Mouse (Mus musculus) WW6 (cell line): Measurements from ENCODE around the gene Fam131a.

Source experiments
- DNase-seq: peaks from one replicate; pipeline ENCODE4 v3.0.0-alpha.2; 2013; ENCODE audit warnings: low read depth, low spot score

Fam131a gene

DNA sequence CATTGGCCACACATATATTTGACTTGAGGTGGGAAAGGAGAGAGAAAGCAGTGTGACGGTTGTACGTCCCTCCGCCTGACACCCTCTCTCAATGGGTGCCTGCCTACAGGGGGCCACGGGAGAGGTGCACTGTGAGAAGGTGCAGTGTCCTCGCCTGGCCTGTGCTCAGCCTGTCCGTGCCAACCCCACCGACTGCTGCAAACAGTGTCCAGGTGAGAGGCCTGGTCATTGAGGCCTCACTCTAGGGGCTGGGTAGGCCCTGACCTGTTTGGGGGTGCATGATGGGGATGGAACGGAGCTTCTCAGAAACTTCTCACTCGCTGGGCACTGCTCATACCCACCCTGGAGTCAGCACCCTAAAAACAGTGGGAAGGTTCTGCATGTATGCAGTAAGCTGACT is 46.8 kb downstream of the Fam131a start:
- DNase-seq = no peak

GRCm38 (mm10) chr16:20746641-20747040 is 53.6 kb downstream of the Fam131a start:
- no peak for DNase-seq

- DNase-seq = no peak
Measured at GRCm38 (mm10) chr16:20750518-20750917, 57.5 kb downstream of the Fam131a start.
